Mouse (Mus musculus): ENCODE results near the gene Gusb. TPM values are rescaled to one million over a fixed set of nuclear protein-coding genes. Genes with fewer than 3 reads are reported as not detected.
A peak's percentile ranks its signal among the peaks of the same experiment; 100 is the strongest.

The Gusb gene
- total RNA-seq, 2 experiments from 2014 or later = 10.4 to 12.6 TPM

GRCm38 (mm10) chr5:129978608-129979007 is 24.2 kb downstream of the Gusb start:
- no peak for DNase-seq (ENCODE audit: extremely low spot score in 1 of 2, low spot score in 1 of 2)

DNA sequence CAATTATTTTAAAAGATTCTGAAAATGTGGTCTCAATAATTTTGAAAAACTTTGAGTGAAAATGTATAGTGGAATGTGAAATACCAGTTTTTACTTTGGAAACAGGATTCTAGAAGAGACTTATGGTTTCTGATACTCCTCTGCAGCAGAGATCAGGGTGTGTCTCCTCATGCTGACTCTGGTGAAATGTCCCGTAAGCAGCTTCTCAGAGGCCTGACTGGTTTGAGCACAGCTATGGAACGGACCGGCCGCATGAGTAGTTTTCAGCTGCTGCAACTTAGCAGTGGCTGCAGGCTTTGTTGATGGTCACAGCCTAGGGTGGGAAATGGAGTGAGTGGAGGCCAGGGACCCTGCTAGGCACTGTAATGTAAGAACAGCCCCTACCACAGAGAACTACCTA is 25.1 kb downstream of the Gusb start:
- DNase-seq (ENCODE audit: extremely low spot score in 1 of 2, low spot score in 1 of 2) = no peak

DNA sequence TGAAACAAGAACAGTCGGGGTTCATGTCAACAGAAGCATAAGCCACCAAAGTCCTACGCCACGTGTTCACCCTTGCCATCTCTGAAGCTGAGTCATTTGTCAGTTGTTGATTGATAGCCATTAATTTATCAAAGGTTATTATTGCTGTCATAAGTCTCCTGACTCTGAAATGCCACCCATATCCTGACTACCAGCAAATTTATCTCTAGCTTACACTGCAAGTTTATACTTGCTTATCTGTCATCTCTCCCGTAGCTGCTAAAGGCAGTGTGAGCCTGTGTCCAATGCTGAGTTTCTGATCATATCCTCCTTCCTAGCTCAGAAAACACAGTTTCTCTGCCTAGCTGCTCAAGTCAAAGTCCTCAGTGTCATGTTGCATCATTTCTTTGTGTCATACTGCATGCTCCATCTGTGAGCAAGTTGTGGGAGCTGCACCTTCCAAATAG is 28.0 kb downstream of the Gusb start:
- no peak for DNase-seq (ENCODE audit: extremely low spot score in 1 of 2, low spot score in 1 of 2)

DNA sequence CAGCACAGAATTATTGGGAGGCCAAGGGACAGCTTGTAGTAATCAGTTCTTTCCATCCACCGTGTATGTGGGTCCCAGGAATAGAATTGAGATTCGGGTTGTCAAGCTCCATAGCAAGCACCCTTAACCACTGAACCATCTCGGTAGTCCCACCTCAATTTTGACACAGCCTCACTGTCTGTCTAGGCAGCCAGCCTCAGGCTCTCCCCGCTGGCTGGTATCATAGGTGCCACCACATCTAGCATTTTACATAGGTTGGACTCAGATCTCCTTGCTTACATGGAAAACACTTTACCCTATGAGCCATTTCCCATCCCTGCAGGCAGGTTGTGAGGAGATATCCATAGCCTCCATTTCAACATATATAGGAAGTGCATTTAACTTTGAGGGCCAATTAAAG is 28.5 kb downstream of the Gusb start:
- DNase-seq (ENCODE audit: extremely low spot score in 1 of 2, low spot score in 1 of 2) = no peak

DNA sequence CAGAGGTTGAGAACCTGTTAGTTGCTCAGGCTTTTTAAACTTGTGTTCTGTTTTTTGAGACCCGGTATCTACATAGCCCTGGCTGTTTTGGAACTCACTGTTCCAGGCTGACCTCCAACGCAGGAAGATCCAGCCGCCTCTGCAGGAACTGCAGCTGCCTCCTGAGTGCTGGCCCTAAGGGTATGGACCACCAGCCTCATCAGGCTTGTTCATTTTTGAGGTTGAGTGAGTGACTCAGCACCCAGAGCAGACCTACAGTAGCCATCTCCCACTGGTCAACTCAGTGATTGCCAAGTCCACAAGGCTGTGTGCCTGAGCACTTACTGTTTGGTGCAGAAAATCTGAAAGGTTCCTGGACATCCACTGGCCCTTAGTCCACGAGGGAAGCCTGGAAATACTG is 31.4 kb downstream of the Gusb start:
- DNase-seq (ENCODE audit: extremely low spot score in 1 of 2, low spot score in 1 of 2) = no peak

DNA sequence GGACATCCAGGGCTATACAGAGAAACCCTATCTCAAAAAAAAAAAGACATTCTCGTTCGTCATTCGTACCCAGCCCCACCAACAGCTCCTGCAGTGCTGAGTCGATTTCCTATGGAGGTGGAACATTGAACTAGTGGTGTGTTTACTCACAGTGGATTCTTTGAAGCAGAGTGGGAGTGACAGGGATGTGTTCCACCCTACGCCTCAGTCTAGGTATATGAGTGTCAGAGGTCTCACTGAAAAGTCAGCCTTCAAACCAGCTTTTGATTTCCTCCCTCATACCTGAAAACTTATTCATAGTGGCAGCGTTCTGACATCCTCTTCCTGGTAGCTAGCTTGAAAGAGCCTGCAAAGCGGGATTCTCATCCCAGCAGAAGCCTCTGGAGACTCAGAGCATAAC is 34.4 kb downstream of the Gusb start:
- no peak for DNase-seq (ENCODE audit: extremely low spot score in 1 of 2, low spot score in 1 of 2)

DNA sequence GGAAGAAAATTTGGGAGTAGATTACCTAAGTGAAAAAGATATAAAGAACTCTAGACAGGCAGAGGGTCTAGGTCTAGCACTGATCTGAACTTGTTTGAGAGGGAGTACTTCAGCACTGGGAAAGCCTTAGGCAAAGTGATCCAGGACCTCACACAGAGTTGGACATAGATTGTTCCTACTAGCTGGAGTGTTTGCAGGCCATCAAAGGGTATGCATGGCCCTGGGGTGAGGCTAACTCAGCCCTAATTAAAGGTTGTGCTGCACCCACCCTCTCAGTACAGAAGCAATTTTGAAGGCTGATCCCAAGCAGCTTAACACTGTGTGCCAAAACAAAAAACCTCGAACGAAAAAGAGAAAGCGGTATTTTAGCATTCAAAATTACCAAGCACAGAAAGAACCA is 36.4 kb downstream of the Gusb start:
- DNase-seq (ENCODE audit: extremely low spot score in 1 of 2, low spot score in 1 of 2) = no peak

GRCm38 (mm10) chr5:129963224-129963623 is 39.6 kb downstream of the Gusb start:
- DNase-seq (ENCODE audit: extremely low spot score in 1 of 2, low spot score in 1 of 2) = no peak

GRCm38 (mm10) chr5:129955792-129956191 is 47.1 kb downstream of the Gusb start:
- no peak for DNase-seq (ENCODE audit: extremely low spot score in 1 of 2, low spot score in 1 of 2)

DNA sequence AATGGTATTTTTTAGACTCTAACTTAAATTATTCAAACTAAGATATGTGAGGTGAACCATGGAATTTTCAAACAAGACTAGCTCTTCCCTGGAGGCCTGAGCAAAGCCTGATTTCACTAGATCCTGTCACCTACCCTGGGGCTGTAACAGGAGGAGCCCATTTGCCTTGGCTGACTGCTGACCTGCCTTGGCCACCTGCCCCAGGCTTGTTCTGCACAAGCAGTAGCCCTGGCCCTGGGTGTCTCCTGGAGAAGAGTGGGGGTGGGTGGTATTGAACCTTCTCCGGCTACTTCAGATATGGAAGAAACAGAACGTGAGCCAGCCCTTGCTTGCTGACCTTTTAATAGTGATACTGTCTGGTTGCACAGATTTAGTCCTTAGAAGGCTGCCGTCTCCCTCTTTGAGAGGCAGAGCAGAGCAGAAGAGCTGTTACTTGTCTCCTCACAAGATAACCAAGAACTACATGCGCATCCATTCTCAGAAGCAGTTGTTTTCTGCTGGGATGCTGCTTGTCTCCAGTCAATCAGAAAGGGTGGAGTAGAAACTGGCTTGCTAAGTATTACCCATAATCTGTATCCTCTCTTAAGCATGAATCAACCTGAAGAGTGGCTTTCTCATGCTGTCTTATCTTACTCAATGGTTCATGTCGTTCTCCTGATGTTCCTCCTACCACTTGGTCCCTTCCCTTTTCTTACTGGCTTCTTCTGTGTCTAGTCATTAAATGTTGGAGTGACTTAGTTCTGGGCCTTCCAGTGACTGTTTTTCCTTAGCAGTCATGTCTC is 48.2 kb downstream of the Gusb start:
- DNase-seq (ENCODE audit: extremely low spot score in 1 of 2, low spot score in 1 of 2) = no peak

- DNase-seq (ENCODE audit: extremely low spot score in 1 of 2, low spot score in 1 of 2) = no peak
Measured at GRCm38 (mm10) chr5:129952143-129952542, 50.7 kb downstream of the Gusb start.

- no peak for DNase-seq (ENCODE audit: extremely low spot score in 1 of 2, low spot score in 1 of 2)
Measured at GRCm38 (mm10) chr5:129947528-129948033, 55.3 kb downstream of the Gusb start.

DNA sequence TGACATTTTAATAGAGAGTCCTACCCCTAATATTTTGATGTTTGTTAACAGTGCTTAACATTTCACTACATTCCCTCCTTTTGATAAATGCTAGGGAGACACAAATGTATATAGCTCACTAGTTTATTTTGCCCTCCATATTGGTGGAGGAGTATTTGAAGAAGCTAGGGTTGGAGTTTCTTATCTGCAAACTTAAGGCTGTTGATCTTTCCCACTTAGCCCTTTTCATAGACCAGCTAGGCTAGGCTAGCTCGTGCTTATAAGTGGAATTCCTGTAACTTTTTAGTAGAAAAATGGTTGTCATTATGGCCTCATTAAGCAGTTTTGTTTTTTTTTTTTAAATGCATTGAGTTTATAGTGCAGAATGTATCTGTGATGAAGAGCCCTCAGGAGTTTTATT is 59.4 kb downstream of the Gusb start:
- DNase-seq (ENCODE audit: extremely low spot score in 1 of 2, low spot score in 1 of 2) = no peak

DNA sequence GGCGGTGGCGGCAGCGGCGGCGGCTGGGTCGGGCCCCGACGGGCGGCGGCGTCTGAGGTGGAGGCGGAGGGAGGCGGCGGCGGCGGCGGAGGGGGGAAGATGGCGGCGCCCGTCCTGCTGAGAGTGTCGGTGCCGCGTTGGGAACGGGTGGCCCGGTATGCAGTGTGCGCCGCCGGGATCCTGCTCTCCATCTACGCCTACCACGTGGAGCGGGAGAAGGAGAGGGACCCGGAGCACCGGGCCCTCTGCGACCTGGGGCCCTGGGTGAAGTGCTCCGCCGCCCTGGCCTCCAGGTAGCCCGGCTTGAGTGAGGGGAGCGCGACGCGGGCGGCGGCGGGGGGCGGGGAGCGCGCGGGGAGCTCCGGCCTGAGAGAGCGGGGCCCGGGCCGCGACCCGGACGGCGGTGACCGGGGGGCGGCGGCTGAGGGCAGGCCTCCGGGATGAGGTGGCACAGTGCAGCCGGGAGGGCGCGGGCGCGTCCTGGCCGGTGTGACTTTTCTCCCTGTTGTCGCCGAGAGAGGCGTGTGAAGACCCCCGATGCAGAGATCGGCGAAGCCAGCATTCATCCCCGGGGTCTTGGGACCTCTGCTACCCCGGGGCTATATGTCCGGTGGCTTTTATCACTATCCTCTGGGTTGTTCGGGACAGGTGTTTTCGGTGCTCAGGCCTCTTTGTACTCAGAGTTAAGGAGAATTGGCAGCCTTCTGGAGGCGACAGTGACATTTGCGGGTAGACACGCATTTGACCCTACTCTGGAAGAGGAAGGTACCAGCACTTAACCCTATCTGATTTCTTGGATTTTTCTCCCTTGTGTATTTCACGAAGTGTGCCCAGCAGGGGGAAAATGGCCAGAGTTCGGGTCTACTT is 60.5 kb downstream of the Gusb start:
- DNase-seq (ENCODE audit: extremely low spot score in 1 of 2, low spot score in 1 of 2) = peak; percentile 7 to 22

- peak; percentile 90 to 91 for DNase-seq (ENCODE audit: extremely low spot score in 1 of 2, low spot score in 1 of 2)
Measured at GRCm38 (mm10) chr5:129941495-129942045, 61.3 kb downstream of the Gusb start, which contains the start of gene Vkorc1l1. Gene Vkorc1l1, plus strand, starts transcription at chr5:129941970.

GRCm38 (mm10) chr5:129940736-129941494 is 61.9 kb downstream of the Gusb start:
- DNase-seq (ENCODE audit: extremely low spot score in 1 of 2, low spot score in 1 of 2) = no peak

GRCm38 (mm10) chr5:129940281-129940680 is 62.6 kb downstream of the Gusb start:
- DNase-seq (ENCODE audit: extremely low spot score in 1 of 2, low spot score in 1 of 2) = no peak

All from layer of hippocampus, postnatal 25 days (tissue).